Mouse (Mus musculus) thymus, adult 18-20 months (tissue): ENCODE measurements around the gene Id1.
A peak's percentile ranks its signal among the peaks of the same experiment; 100 is the strongest.

Experiments
- DNase-seq, 2 experiments: peaks; one replicate each; pipeline ENCODE4 v3.0.0; 2022; ENCODE audit warnings: mixed read lengths in 2 of 2

Gene Id1

GRCm38 (mm10) chr2:152724332-152724723 is 11.7 kb upstream of the Id1 start:
- DNase-seq: no peak

GRCm38 (mm10) chr2:152725178-152725750 is 10.8 kb upstream of the Id1 start:
- no peak for DNase-seq

GRCm38 (mm10) chr2:152726213-152726612 is 9.8 kb upstream of the Id1 start:
- DNase-seq: no peak

- DNase-seq: no peak
Observed at GRCm38 (mm10) chr2:152726751-152727335, 9.2 kb upstream of the Id1 start.

GRCm38 (mm10) chr2:152727795-152728510 is 8.1 kb upstream of the Id1 start:
- DNase-seq: no peak

GRCm38 (mm10) chr2:152728594-152728993 is 7.5 kb upstream of the Id1 start:
- DNase-seq: no peak

GRCm38 (mm10) chr2:152729013-152729635 is 6.9 kb upstream of the Id1 start:
- DNase-seq: no peak

GRCm38 (mm10) chr2:152729636-152730020 is 6.4 kb upstream of the Id1 start:
- DNase-seq: no peak

- DNase-seq: no peak
Observed at GRCm38 (mm10) chr2:152733201-152733600, 2.9 kb upstream of the Id1 start.

GRCm38 (mm10) chr2:152734501-152734900 is 1.6 kb upstream of the Id1 start:
- no peak for DNase-seq

- peak; percentile 71 to 82 for DNase-seq
Observed at GRCm38 (mm10) chr2:152734984-152735383, 1.1 kb upstream of the Id1 start.

- DNase-seq: no peak
Observed at GRCm38 (mm10) chr2:152736748-152737147, 697 bp downstream of the Id1 start.

GRCm38 (mm10) chr2:152737306-152738221 is 1.5 kb downstream of the Id1 start:
- no peak for DNase-seq

- DNase-seq: no peak
Observed at GRCm38 (mm10) chr2:152738341-152738740, 2.3 kb downstream of the Id1 start.

GRCm38 (mm10) chr2:152739031-152739841 is 3.2 kb downstream of the Id1 start:
- peak; percentile 25 to 34 for DNase-seq

- DNase-seq: no peak
Observed at GRCm38 (mm10) chr2:152739842-152740260, 3.8 kb downstream of the Id1 start.

GRCm38 (mm10) chr2:152740490-152740889 is 4.4 kb downstream of the Id1 start:
- DNase-seq: no peak

- peak in 1 of 2 experiments; percentile 20 for DNase-seq
Observed at GRCm38 (mm10) chr2:152741153-152742041, 5.3 kb downstream of the Id1 start.

- DNase-seq: peak in 1 of 2 experiments; percentile 33
Observed at GRCm38 (mm10) chr2:152742435-152742834, 6.4 kb downstream of the Id1 start.

- DNase-seq: no peak
Observed at GRCm38 (mm10) chr2:152753944-152754711, 18.1 kb downstream of the Id1 start, which contains the start of gene Cox4i2. Cox4i2 (plus strand) TSS chr2:152754173.
